Mouse (Mus musculus): Measurements from ENCODE around the gene Elovl7. TPM values are rescaled to one million over a fixed set of nuclear protein-coding genes. Genes with fewer than 3 reads are reported as not detected.

Elovl7 gene
- polyA plus RNA-seq, 1 experiment, result 0.27 TPM

- Histone ChIP-seq H3K4me3 (ENCODE audit: insufficient read depth, low read length) (no peak overlapping the region), H3K27ac (ENCODE audit: insufficient read depth, low read depth, low read length) (no peak overlapping the region), H3K4me1 (ENCODE audit: control insufficient read depth, insufficient read depth, low read length) (no peaks in the 10 kb centered on the region)
- TF ChIP-seq POLR2A (IDR thresholded peaks at IDR 0.05; ENCODE audit: borderline replicate concordance, low read depth, low read length) (no peak), CTCF (IDR thresholded peaks at IDR 0.05; ENCODE audit: low read depth, low read length) (no peak)
These were observed 18.7 kb upstream of the Elovl7 start for GRCm38 (mm10) chr13:108195474-108195873.

- no peak for TF ChIP-seq POLR2A (IDR thresholded peaks at IDR 0.05; ENCODE audit: borderline replicate concordance, low read depth, low read length)
- TF ChIP-seq CTCF (IDR thresholded peaks at IDR 0.05; ENCODE audit: low read depth, low read length), result no peak
- no peak overlapping the region for H3K4me3 ChIP-seq (ENCODE audit: insufficient read depth, low read length)
- no peak overlapping the region for H3K27ac ChIP-seq (ENCODE audit: insufficient read depth, low read depth, low read length)
These were observed 9.3 kb upstream of the Elovl7 start for GRCm38 (mm10) chr13:108204857-108205256.

GRCm38 (mm10) chr13:108207447-108207846 lies 6.8 kb upstream of the Elovl7 start:
- H3K4me3 ChIP-seq (ENCODE audit: insufficient read depth, low read length), result no peak overlapping the region
- no peak for TF ChIP-seq POLR2A (IDR thresholded peaks at IDR 0.05; ENCODE audit: borderline replicate concordance, low read depth, low read length)
- no peak for TF ChIP-seq CTCF (IDR thresholded peaks at IDR 0.05; ENCODE audit: low read depth, low read length)
- no peak overlapping the region for H3K27ac ChIP-seq (ENCODE audit: insufficient read depth, low read depth, low read length)
- no peaks in the 10 kb centered on the region for H3K4me1 ChIP-seq (ENCODE audit: control insufficient read depth, insufficient read depth, low read length)

More at GRCm38 (mm10) chr13:108204857-108205256, 9.3 kb upstream of the Elovl7 start:
- no peaks in the 10 kb centered on the region for H3K4me1 ChIP-seq (ENCODE audit: control insufficient read depth, insufficient read depth, low read length)

- no peak overlapping the region for H3K27ac ChIP-seq (ENCODE audit: insufficient read depth, low read depth, low read length)
- no peaks in the 10 kb centered on the region for H3K4me1 ChIP-seq (ENCODE audit: control insufficient read depth, insufficient read depth, low read length)
- no peak overlapping the region for H3K4me3 ChIP-seq (ENCODE audit: insufficient read depth, low read length)
- TF ChIP-seq CTCF (IDR thresholded peaks at IDR 0.05; ENCODE audit: low read depth, low read length) (no peak), POLR2A (IDR thresholded peaks at IDR 0.05; ENCODE audit: borderline replicate concordance, low read depth, low read length) (no peak)
These were observed 6.1 kb upstream of the Elovl7 start for GRCm38 (mm10) chr13:108208090-108208489.

DNA sequence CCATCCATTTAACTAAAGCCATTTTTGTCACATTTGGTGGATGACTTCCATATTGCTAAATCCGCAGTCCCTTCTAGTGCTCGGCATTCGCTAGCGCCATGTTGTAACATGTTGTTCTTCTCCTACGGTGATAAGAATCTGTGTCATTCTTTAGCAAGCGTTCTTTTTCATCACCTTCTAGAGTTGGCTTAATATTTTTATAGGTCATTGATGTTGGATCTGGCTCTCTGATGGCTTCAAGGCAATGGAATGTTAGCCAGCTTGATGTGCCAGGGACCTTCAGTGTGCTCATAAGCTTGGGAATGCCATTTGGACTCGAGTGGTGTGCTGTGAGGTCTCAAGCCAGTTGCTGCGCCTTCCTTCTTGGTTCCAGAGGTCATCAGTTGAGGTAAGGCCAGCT lies 3.2 kb upstream of the Elovl7 start:
- TF ChIP-seq CTCF (IDR thresholded peaks at IDR 0.05; ENCODE audit: low read depth, low read length) (no peak), POLR2A (IDR thresholded peaks at IDR 0.05; ENCODE audit: borderline replicate concordance, low read depth, low read length) (no peak)

GRCm38 (mm10) chr13:108212397-108213018 lies 1.7 kb upstream of the Elovl7 start:
- Histone ChIP-seq H3K4me3 (ENCODE audit: insufficient read depth, low read length) (no peak overlapping the region), H3K4me1 (ENCODE audit: control insufficient read depth, insufficient read depth, low read length) (no peaks in the 10 kb centered on the region), H3K27ac (ENCODE audit: insufficient read depth, low read depth, low read length) (no peak overlapping the region)
- TF ChIP-seq CTCF (IDR thresholded peaks at IDR 0.05; ENCODE audit: low read depth, low read length) (no peak), POLR2A (IDR thresholded peaks at IDR 0.05; ENCODE audit: borderline replicate concordance, low read depth, low read length) (no peak)

More for the DNA sequence above, 3.2 kb upstream of the Elovl7 start:
- Histone ChIP-seq H3K4me1 (ENCODE audit: control insufficient read depth, insufficient read depth, low read length) (no peaks in the 10 kb centered on the region), H3K4me3 (ENCODE audit: insufficient read depth, low read length) (no peak overlapping the region), H3K27ac (ENCODE audit: insufficient read depth, low read depth, low read length) (no peak overlapping the region)

DNA sequence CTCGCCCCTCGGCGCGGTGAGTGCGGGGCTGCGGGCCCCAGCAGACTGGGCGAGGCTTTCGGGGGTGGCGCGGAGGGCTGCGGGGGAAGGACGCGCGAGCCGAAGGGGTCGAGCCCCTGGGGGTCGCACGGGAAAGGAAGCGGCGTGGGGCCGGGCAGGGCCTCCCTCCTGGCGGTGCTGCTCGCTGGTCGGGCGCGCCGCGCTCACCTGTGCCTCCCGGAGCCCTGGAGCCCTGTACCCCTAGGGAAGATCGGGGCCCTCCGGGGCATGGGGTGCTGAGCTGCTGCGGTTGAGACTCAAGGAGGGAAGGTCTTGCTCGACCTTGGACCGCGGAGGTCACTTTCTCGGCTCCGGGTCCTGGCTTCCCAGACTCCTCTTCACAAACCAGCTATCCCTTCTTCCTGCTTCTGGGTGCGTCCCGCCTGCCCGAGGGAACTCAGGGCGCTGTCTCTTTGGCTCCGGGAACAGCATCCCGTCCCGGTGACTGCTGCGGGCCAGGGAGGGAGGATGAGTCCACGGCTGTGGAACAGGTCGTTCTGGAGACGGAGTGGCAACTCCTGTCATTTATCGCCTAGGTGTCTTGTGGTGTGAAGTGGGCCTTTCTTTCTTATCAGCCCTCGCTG lies 392 bp downstream of the Elovl7 start:
- Histone ChIP-seq H3K4me3 (ENCODE audit: insufficient read depth, low read length) (peak overlapping the region; percentile 80), H3K27ac (ENCODE audit: insufficient read depth, low read depth, low read length) (no peak overlapping the region), H3K4me1 (ENCODE audit: control insufficient read depth, insufficient read depth, low read length) (no peaks in the 10 kb centered on the region)
- TF ChIP-seq POLR2A (IDR thresholded peaks at IDR 0.05; ENCODE audit: borderline replicate concordance, low read depth, low read length), result no peak
- TF ChIP-seq CTCF (IDR thresholded peaks at IDR 0.05; ENCODE audit: low read depth, low read length), result no peak

DNA sequence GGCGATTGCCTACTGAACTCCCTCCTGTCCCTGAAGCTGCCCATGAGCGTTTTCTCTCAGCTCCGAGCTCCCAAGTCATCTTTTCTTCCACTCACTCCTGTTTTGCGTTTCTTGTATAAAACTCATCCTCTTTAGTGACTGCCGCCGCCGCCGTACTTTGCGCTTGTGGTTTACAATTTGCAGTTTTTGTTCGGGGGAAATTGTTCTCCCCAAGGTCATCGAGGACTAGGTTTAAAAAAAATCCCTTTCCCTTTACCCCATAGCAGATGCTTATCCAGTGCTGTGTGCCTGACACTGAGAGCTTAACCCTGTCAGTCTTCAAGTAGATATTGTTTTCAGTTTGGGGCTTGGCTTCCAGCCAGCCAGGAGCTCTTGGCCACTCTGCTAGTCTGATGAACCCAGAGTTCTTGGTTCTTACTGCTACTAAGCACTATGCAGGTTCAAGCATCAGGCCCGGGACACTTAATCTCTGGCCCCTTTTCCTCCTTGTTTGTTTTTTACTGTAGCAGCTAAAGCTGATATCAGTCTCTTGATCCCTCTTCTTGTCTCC lies 1.1 kb downstream of the Elovl7 start:
- Histone ChIP-seq H3K4me1 (ENCODE audit: control insufficient read depth, insufficient read depth, low read length) (no peaks in the 10 kb centered on the region), H3K27ac (ENCODE audit: insufficient read depth, low read depth, low read length) (no peak overlapping the region), H3K4me3 (ENCODE audit: insufficient read depth, low read length) (peak overlapping the region; percentile 80)
- TF ChIP-seq CTCF (IDR thresholded peaks at IDR 0.05; ENCODE audit: low read depth, low read length), result no peak
- TF ChIP-seq POLR2A (IDR thresholded peaks at IDR 0.05; ENCODE audit: borderline replicate concordance, low read depth, low read length), result no peak

- H3K4me3 ChIP-seq (ENCODE audit: insufficient read depth, low read length), result no peak overlapping the region
- no peaks in the 10 kb centered on the region for H3K4me1 ChIP-seq (ENCODE audit: control insufficient read depth, insufficient read depth, low read length)
- no peak for TF ChIP-seq CTCF (IDR thresholded peaks at IDR 0.05; ENCODE audit: low read depth, low read length)
- no peak for TF ChIP-seq POLR2A (IDR thresholded peaks at IDR 0.05; ENCODE audit: borderline replicate concordance, low read depth, low read length)
- H3K27ac ChIP-seq (ENCODE audit: insufficient read depth, low read depth, low read length), result no peak overlapping the region
These were observed 5.6 kb downstream of the Elovl7 start for GRCm38 (mm10) chr13:108219773-108220172.

DNA sequence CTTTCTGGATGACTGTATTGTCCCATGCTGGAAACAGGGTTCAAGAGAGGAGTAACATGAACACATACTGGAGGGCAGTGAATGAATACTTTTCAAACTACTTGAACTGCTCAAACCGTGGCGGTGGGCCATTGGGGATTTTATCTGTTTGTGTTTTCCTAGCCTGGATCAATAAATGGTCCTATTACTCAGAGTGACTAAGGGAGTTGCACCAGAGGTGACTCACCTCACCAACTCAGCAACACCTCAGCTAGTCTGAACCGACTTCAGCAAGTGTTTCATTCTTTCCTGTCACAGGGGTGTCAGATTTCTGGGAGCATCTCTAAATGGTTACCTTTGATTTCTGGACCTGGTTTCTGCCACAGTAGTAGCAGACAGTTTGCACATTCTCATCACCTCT lies 15.0 kb downstream of the Elovl7 start:
- no peaks in the 10 kb centered on the region for H3K4me1 ChIP-seq (ENCODE audit: control insufficient read depth, insufficient read depth, low read length)
- H3K27ac ChIP-seq (ENCODE audit: insufficient read depth, low read depth, low read length), result no peak overlapping the region
- TF ChIP-seq POLR2A (IDR thresholded peaks at IDR 0.05; ENCODE audit: borderline replicate concordance, low read depth, low read length), result no peak
- TF ChIP-seq CTCF (IDR thresholded peaks at IDR 0.05; ENCODE audit: low read depth, low read length), result no peak
- H3K4me3 ChIP-seq (ENCODE audit: insufficient read depth, low read length), result no peak overlapping the region

Measured in bone marrow macrophage, adult 2 months (primary cell).